Mouse (Mus musculus): ENCODE results near the gene Pick1. TPM values are rescaled to one million over a fixed set of nuclear protein-coding genes. Genes with fewer than 3 reads are reported as not detected.

Pick1 gene
- polyA plus RNA-seq, 1 experiment from 2014 or later, result 105 TPM

Other genes with a start within 250 kb of the Pick1 start
- gene H1f0, start 200.7 kb upstream of the Pick1 start, polyA plus RNA-seq (2015; fragmentation: Nextera tagmentation; extraction: Ambion mirVana), result 183 and 198 TPM in 2 replicates
- gene Galr3, start 187.3 kb upstream of the Pick1 start, polyA plus RNA-seq (2015; fragmentation: Nextera tagmentation; extraction: Ambion mirVana), result not detected in 2 replicates
- 61.0 and 64.3 TPM in 2 replicates for gene Ankrd54, start 166.3 kb upstream of the Pick1 start, polyA plus RNA-seq (2015; fragmentation: Nextera tagmentation; extraction: Ambion mirVana)
- 165 and 167 TPM in 2 replicates for gene Eif3l, start 154.0 kb upstream of the Pick1 start, polyA plus RNA-seq (2015; fragmentation: Nextera tagmentation; extraction: Ambion mirVana)
- 13.9 and 15.8 TPM in 2 replicates for gene Micall1, start 120.3 kb upstream of the Pick1 start, polyA plus RNA-seq (2015; fragmentation: Nextera tagmentation; extraction: Ambion mirVana)
- gene Polr2f, start 88.2 kb upstream of the Pick1 start, polyA plus RNA-seq (2015; fragmentation: Nextera tagmentation; extraction: Ambion mirVana), result 229 and 243 TPM in 2 replicates
- gene 1700088E04Rik, start 87.9 kb upstream of the Pick1 start, polyA plus RNA-seq (2015; fragmentation: Nextera tagmentation; extraction: Ambion mirVana), result 15.1 and 19.1 TPM in 2 replicates
- 2.9 TPM in 2 replicates for gene Sox10, start 63.9 kb upstream of the Pick1 start, polyA plus RNA-seq (2015; fragmentation: Nextera tagmentation; extraction: Ambion mirVana)
- gene Gm49486, start 218 bp downstream of the Pick1 start, polyA plus RNA-seq (2015; fragmentation: Nextera tagmentation; extraction: Ambion mirVana), result 0.78 and 1.6 TPM in 2 replicates
- gene Slc16a8, start 25.6 kb downstream of the Pick1 start, polyA plus RNA-seq (2015; fragmentation: Nextera tagmentation; extraction: Ambion mirVana), result 0.47 and 0.54 TPM in 2 replicates
- gene Baiap2l2, start 56.4 kb downstream of the Pick1 start, polyA plus RNA-seq (2015; fragmentation: Nextera tagmentation; extraction: Ambion mirVana), result 2.6 and 3.1 TPM in 2 replicates
- 29.2 and 37.1 TPM in 2 replicates for gene Pla2g6, start 99.2 kb downstream of the Pick1 start, polyA plus RNA-seq (2015; fragmentation: Nextera tagmentation; extraction: Ambion mirVana)
- gene Maff, start 117.4 kb downstream of the Pick1 start, polyA plus RNA-seq (2015; fragmentation: Nextera tagmentation; extraction: Ambion mirVana), result 0.80 and 1.0 TPM in 2 replicates
- 47.9 and 54.9 TPM in 2 replicates for gene Tmem184b, start 174.4 kb downstream of the Pick1 start, polyA plus RNA-seq (2015; fragmentation: Nextera tagmentation; extraction: Ambion mirVana)
- gene Csnk1e, start 226.4 kb downstream of the Pick1 start, polyA plus RNA-seq (2015; fragmentation: Nextera tagmentation; extraction: Ambion mirVana), result 284 and 297 TPM in 2 replicates

All from midbrain, embryonic 15.5 days (tissue).